13 mouse cellular contexts compared by ENCODE assay signal in the genomic region with DNA sequence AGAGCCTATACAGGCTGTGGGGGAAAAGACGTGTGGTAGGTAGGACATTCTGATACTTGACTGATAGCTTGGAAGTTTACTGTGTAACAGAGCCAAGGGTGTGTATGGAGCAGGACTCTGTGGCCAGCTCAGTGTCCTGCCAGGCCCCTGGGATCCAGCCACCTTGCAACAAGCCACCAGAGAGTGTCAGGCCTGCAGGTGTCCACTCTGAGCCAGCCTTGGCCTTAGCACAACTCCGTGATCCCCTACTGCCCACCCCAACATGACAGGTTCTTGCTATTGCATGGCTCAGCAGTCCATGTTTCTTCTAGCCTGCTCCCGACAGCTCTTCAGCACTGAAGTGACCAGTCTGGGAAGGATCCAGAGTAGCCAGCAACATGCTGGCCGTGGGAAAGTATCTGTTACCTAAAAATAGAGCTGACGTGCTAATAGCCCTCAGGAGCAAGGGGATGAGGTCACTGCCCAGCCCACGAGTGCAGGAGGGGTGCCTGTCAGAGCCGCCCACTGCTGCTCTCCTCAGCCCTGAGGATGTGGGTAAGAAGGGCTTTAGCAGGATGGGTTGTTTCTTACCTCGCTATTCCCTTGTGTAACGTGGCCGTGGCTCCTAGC. TPM values are rescaled to one million over a fixed set of nuclear protein-coding genes. Genes with fewer than 3 reads are reported as not detected.
DNase-seq lines count a peak whose midpoint lies in the region; ATAC-seq lines count a peak whose summit lies in the region.
"Had no signal": no experiment of that assay in that cellular context is flagged by ENCODE, and none has a peak within 500 bp of the region (broad histone marks: within the 10 kb centered on the region; RNA-seq: fewer than 3 reads in every experiment).

No protein-coding gene starts in this region.

- H3K27ac ChIP-seq in brown adipose tissue, adult 24 weeks (replicated peaks; ENCODE audit: low read depth, low read length) = peak overlapping the region; percentile 56
- peak overlapping the region; percentile 84 for H3K27ac ChIP-seq in heart, embryonic 11.5 days (ENCODE audit: low read depth, low read length)
- H3K27ac ChIP-seq in hindbrain, embryonic 13.5 days = no peak overlapping the region
- H3K27ac ChIP-seq: limb, embryonic 12.5 days had no signal

- DNase-seq in embryo, embryonic 10 days (ENCODE audit: low spot score) = peak; percentile 20
- DNase-seq in embryo, embryonic 10.5 days (ENCODE audit: low spot score) = no peak
- DNase-seq in lung, postnatal 14 days = peak; percentile 44
- no peak for DNase-seq in spleen, postnatal 36 days (ENCODE audit: low spot score in 2 of 2)
- DNase-seq: kidney, adult 11 months had no signal

- peak; percentile 48; the same call in 1 of the 2 replicates for ATAC-seq in heart, embryonic 11.5 days (replicated peaks; ENCODE audit: insufficient number of reproducible peaks, low FRiP score, low TSS enrichment)
- no peak for ATAC-seq in hindbrain, embryonic 13.5 days (ENCODE audit: low FRiP score)
- ATAC-seq in monocyte, adult 5-6 weeks (replicated peaks; ENCODE audit: insufficient number of reproducible peaks, low FRiP score, low TSS enrichment, poor library complexity, severe bottlenecking) = no peak

- no peaks in the 10 kb centered on the region for H3K36me3 ChIP-seq in heart, embryonic 11.5 days (ENCODE audit: control insufficient read depth, insufficient read depth, low read length)
- no peaks in the 10 kb centered on the region for H3K36me3 ChIP-seq in hindbrain, embryonic 13.5 days

- WGBS in heart, embryonic 11.5 days (ENCODE audit: insufficient replicate concordance) = 26% methylated on average over 10 of the region's 10 CpGs
- 70% methylated on average over 10 of the region's 10 CpGs for WGBS in hindbrain, embryonic 13.5 days

- 0 out of 2 replicates have a peak overlapping the region, but pooled peaks have one; percentile 46 for H3K9ac ChIP-seq in heart, embryonic 11.5 days (ENCODE audit: low read depth, low read length)
- H3K9ac ChIP-seq in hindbrain, embryonic 13.5 days = no peak overlapping the region
- H3K9ac ChIP-seq: limb, embryonic 12.5 days had no signal

- H3K27me3 ChIP-seq in heart, embryonic 11.5 days (ENCODE audit: control insufficient read depth, insufficient read depth, low read length) = no peaks in the 10 kb centered on the region; the same call in 1 of the 2 replicates
- peaks cover 5% of the 10 kb centered on the region; the same call in 1 of the 2 replicates for H3K27me3 ChIP-seq in hindbrain, embryonic 13.5 days
- H3K27me3 ChIP-seq: limb, embryonic 12.5 days had no signal

- peaks cover 2% of the 10 kb centered on the region; the same call in 1 of the 2 replicates for H3K4me1 ChIP-seq in brown adipose tissue, adult 24 weeks (ENCODE audit: control insufficient read depth, insufficient read depth, insufficient read length, low read length)
- peaks cover 13% of the 10 kb centered on the region for H3K4me1 ChIP-seq in heart, embryonic 11.5 days (ENCODE audit: control insufficient read depth, insufficient read depth, low read length)
- no peaks in the 10 kb centered on the region for H3K4me1 ChIP-seq in hindbrain, embryonic 13.5 days (replicated peaks)
- H3K4me1 ChIP-seq: limb, embryonic 12.5 days had no signal

- no peak overlapping the region for H3K4me3 ChIP-seq in brown adipose tissue, adult 24 weeks (ENCODE audit: insufficient read depth, low read depth, low read length)
- no peak overlapping the region for H3K4me3 ChIP-seq in heart, embryonic 11.5 days (ENCODE audit: low read depth, low read length)
- no peak overlapping the region for H3K4me3 ChIP-seq in hindbrain, embryonic 13.5 days
- H3K4me3 ChIP-seq: limb, embryonic 12.5 days had no signal

- H3K9me3 ChIP-seq in heart, embryonic 11.5 days (replicated peaks; ENCODE audit: control insufficient read depth, low read length) = no peaks in the 10 kb centered on the region
- H3K9me3 ChIP-seq in hindbrain, embryonic 13.5 days = no peaks in the 10 kb centered on the region
- H3K9me3 ChIP-seq: limb, embryonic 12.5 days had no signal

- no peak overlapping the region; the same call in 1 of the 2 replicates for H3K4me2 ChIP-seq in heart, embryonic 11.5 days
- H3K4me2 ChIP-seq in hindbrain, embryonic 13.5 days = no peak overlapping the region
- H3K4me2 ChIP-seq: limb, embryonic 12.5 days had no signal

RNA-seq across cellular contexts. Expression of a gene that starts 34.0 kb away (rescaled TPM):
- 282 and 371 TPM in 2 replicates for polyA plus RNA-seq in brown adipose tissue, adult 24 weeks (2012; ENCODE audit: insufficient read depth, insufficient read length, missing spikeins)
- not detected in 2 replicates for polyA plus RNA-seq in heart, embryonic 11.5 days (2014; fragmentation: Nextera tagmentation; extraction: Ambion mirVana)
- not detected in 2 replicates for polyA plus RNA-seq in hindbrain, embryonic 13.5 days (2015; fragmentation: Nextera tagmentation; extraction: Ambion mirVana)
- 1.7 TPM in 1 of 3 replicates, not detected in the others for total RNA-seq in monocyte, adult 5-6 weeks (2017)
- total RNA-seq: layer of hippocampus, adult 18-20 months had no signal
- polyA plus RNA-seq: limb, embryonic 12.5 days; lung, embryonic 16.5 days had no signal

RNA-seq across cellular contexts. Expression of a gene that starts 45.6 kb away (rescaled TPM):
- 24.8 and 28.9 TPM in 2 replicates for polyA plus RNA-seq in brown adipose tissue, adult 24 weeks (2012; ENCODE audit: insufficient read depth, insufficient read length, missing spikeins)
- not detected in 2 replicates for polyA plus RNA-seq in heart, embryonic 11.5 days (2014; fragmentation: Nextera tagmentation; extraction: Ambion mirVana)
- not detected in 2 replicates for polyA plus RNA-seq in hindbrain, embryonic 13.5 days (2015; fragmentation: Nextera tagmentation; extraction: Ambion mirVana)
- not detected in 3 replicates for total RNA-seq in monocyte, adult 5-6 weeks (2017)
- total RNA-seq: gastrocnemius, postnatal 36 days; layer of hippocampus, adult 18-20 months had no signal
- polyA plus RNA-seq: limb, embryonic 12.5 days; lung, embryonic 16.5 days had no signal

RNA-seq across cellular contexts. Expression of a gene that starts 51.9 kb away (rescaled TPM):
- polyA plus RNA-seq in brown adipose tissue, adult 24 weeks (2012; ENCODE audit: insufficient read depth, insufficient read length, missing spikeins) = 1.3 TPM in 1 of 2 replicates, not detected in the other
- not detected in 2 replicates for polyA plus RNA-seq in heart, embryonic 11.5 days (2014; fragmentation: Nextera tagmentation; extraction: Ambion mirVana)
- polyA plus RNA-seq in hindbrain, embryonic 13.5 days (2015; fragmentation: Nextera tagmentation; extraction: Ambion mirVana) = not detected in 2 replicates
- total RNA-seq in monocyte, adult 5-6 weeks (2017) = not detected in 3 replicates
- total RNA-seq: layer of hippocampus, adult 18-20 months had no signal
- polyA plus RNA-seq: limb, embryonic 12.5 days; lung, embryonic 16.5 days had no signal

Comparison
In these comparisons a context has a peak if more than half of its experiments do, and no peak if none do; other contexts are left out.
1. DNase-seq: peak in embryo, embryonic 10 days (single experiment) and lung, postnatal 14 days (single experiment); none in embryo, embryonic 10.5 days (single experiment) and spleen, postnatal 36 days (0 of 2).
2. RNA of a gene that starts 34.0 kb away (polyA plus RNA-seq): 282 to 371 TPM in brown adipose tissue, adult 24 weeks; not detected in heart, embryonic 11.5 days and not detected in hindbrain, embryonic 13.5 days; every median in the first group is over 100 times any median in the second.
3. RNA of a gene that starts 45.6 kb away (polyA plus RNA-seq): 24.8 to 28.9 TPM in brown adipose tissue, adult 24 weeks; not detected in heart, embryonic 11.5 days and not detected in hindbrain, embryonic 13.5 days; every median in the first group is over 10 times any median in the second.